Mouse (Mus musculus): ENCODE measurements at regions not wholly inside any gene's neighbourhood (a gene's known extent, or its start where the extent isn't known, plus 50 kb on each side); places are given as distances from the start of the nearest gene placed in this dataset.
A peak's percentile ranks its signal among the peaks of the same experiment; 100 is the strongest.
"Not testable (repeated sequence)": the region's sequence is repeated elsewhere in the genome, so short reads cannot be mapped to it uniquely, and the experiment has no call there.

GRCm38 (mm10) chr14:45806726-45807280, 148.9 kb upstream of the Ddhd1 start:
- DNase-seq (ENCODE audit: low spot score), result no peak

- no peak for DNase-seq (ENCODE audit: low spot score)
These were observed 149.8 kb upstream of the Ddhd1 start for GRCm38 (mm10) chr14:45807767-45808166.

GRCm38 (mm10) chr14:45809491-45809890, 151.5 kb upstream of the Ddhd1 start:
- DNase-seq (ENCODE audit: low spot score), result no peak

- no peak for DNase-seq (ENCODE audit: low spot score)
These were observed 152.2 kb upstream of the Ddhd1 start for GRCm38 (mm10) chr14:45810101-45810500.

GRCm38 (mm10) chr14:45810630-45811029, 152.7 kb upstream of the Ddhd1 start:
- DNase-seq (ENCODE audit: low spot score), result no peak

- no peak for DNase-seq (ENCODE audit: low spot score)
These were observed 157.7 kb upstream of the Ddhd1 start for GRCm38 (mm10) chr14:45815598-45815997.

GRCm38 (mm10) chr14:45816611-45817010, 158.7 kb upstream of the Ddhd1 start:
- not testable (repeated sequence) for DNase-seq (ENCODE audit: low spot score)

- DNase-seq (ENCODE audit: low spot score), result no peak
These were observed 159.8 kb upstream of the Ddhd1 start for GRCm38 (mm10) chr14:45817756-45818155.

- DNase-seq (ENCODE audit: low spot score), result no peak
These were observed 166.7 kb upstream of the Ddhd1 start for GRCm38 (mm10) chr14:45824601-45825000.

GRCm38 (mm10) chr14:45826023-45826422, 168.1 kb upstream of the Ddhd1 start:
- no peak for DNase-seq (ENCODE audit: low spot score)

GRCm38 (mm10) chr14:45827096-45827495, 169.2 kb upstream of the Ddhd1 start:
- no peak for DNase-seq (ENCODE audit: low spot score)

- no peak for DNase-seq (ENCODE audit: low spot score)
These were observed 172.5 kb upstream of the Ddhd1 start for GRCm38 (mm10) chr14:45830457-45830856.

- DNase-seq (ENCODE audit: low spot score), result no peak
These were observed 179.1 kb upstream of the Ddhd1 start for GRCm38 (mm10) chr14:45837039-45837438.

- DNase-seq (ENCODE audit: low spot score), result no peak
These were observed 185.9 kb upstream of the Ddhd1 start for GRCm38 (mm10) chr14:45843829-45844228.

- peak; percentile 8 for DNase-seq (ENCODE audit: low spot score)
These were observed 192.6 kb upstream of the Ddhd1 start for GRCm38 (mm10) chr14:45850588-45850987.

- DNase-seq (ENCODE audit: low spot score), result peak; percentile 41
These were observed 220.5 kb upstream of the Ddhd1 start for GRCm38 (mm10) chr14:45878428-45878827.

- DNase-seq (ENCODE audit: low spot score), result no peak
These were observed 262.8 kb upstream of the Ddhd1 start for GRCm38 (mm10) chr14:45920783-45921182.

GRCm38 (mm10) chr14:45943581-45943980, 285.6 kb upstream of the Ddhd1 start:
- DNase-seq (ENCODE audit: low spot score), result no peak

- DNase-seq (ENCODE audit: low spot score), result no peak
These were observed 286.2 kb upstream of the Ddhd1 start for GRCm38 (mm10) chr14:45944101-45944500.

GRCm38 (mm10) chr14:45944506-45944905, 286.6 kb upstream of the Ddhd1 start:
- no peak for DNase-seq (ENCODE audit: low spot score)

- no peak for DNase-seq (ENCODE audit: low spot score)
These were observed 298.7 kb upstream of the Ddhd1 start for GRCm38 (mm10) chr14:45956624-45957023.

GRCm38 (mm10) chr14:45962474-45962873, 304.5 kb upstream of the Ddhd1 start:
- no peak for DNase-seq (ENCODE audit: low spot score)

- no peak for DNase-seq (ENCODE audit: low spot score)
These were observed 306.1 kb upstream of the Ddhd1 start for GRCm38 (mm10) chr14:45964043-45964442.

- no peak for DNase-seq (ENCODE audit: low spot score)
These were observed 325.4 kb upstream of the Ddhd1 start for GRCm38 (mm10) chr14:45983206-45983857.

All from urinary bladder, postnatal 25 days (tissue).